Mouse (Mus musculus): ENCODE data around the gene Mxd4. TPM values are rescaled to one million over a fixed set of nuclear protein-coding genes. Genes with fewer than 3 reads are reported as not detected.
A peak's percentile ranks its signal among the peaks of the same experiment; 100 is the strongest.

Gene Mxd4
- total RNA-seq, 2 experiments from 2014 or later: 108 to 114 TPM

DNA sequence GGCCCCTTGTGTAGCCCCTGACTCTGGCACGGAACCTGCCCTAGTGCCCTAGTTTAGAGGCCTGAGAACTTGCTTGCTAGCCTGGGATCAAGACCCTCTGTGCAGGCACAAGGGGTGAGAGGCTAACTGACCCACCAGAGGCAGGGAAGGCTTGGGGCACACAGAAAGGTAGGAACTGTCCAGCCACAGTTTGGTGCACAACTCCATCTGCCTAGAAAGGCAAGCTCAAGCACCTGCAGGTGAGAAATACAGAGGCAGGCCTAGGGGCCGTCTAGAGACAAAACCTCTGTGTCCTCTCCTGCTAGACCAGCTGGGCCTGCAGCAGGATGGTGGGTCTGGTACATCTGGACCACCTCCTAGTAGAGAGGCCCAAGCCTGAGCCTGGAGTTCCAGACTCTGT lies 13.5 kb downstream of the Mxd4 start:
- DNase-seq (ENCODE audit: low spot score in 2 of 2): no peak

DNA sequence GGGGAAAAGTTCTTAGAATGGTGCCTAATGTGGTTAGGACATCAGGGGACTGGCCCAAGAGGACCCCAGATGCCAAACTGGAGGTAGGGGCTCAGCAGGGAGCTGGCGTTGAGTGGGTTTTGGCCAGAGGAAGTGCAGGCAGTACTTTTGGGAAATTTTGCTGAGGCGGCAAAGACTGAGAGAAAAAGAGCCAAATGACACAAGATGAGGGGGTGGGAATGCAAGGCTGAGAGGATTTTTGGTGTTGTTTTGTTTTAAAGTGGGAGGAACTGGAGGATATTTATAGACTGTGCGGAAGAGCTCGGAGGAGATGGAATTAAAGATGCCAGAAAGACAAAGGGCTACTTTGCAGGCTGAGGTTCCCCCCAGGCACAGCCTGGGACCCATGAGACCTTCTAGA lies 16.8 kb downstream of the Mxd4 start:
- no peak for DNase-seq (ENCODE audit: low spot score in 2 of 2)

DNA sequence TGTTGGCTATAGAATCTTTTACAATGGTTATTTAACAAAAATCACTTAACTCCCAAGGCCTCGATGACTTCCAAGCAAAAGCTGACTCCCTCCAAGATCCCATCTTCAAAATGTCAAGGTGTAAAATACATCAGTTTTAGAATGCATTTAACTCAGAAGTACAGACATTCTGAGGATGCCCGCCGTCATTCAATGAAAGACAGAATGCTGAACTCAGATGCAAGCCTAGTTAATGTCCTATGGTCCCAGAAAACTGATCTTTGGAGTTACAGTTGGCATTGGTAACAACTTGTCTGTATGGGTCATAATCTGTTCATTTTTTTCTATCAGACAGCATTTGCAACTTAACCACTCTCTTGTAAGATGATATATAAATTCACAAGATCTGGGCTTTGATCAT lies 17.6 kb downstream of the Mxd4 start:
- no peak for DNase-seq (ENCODE audit: low spot score in 2 of 2)

DNA sequence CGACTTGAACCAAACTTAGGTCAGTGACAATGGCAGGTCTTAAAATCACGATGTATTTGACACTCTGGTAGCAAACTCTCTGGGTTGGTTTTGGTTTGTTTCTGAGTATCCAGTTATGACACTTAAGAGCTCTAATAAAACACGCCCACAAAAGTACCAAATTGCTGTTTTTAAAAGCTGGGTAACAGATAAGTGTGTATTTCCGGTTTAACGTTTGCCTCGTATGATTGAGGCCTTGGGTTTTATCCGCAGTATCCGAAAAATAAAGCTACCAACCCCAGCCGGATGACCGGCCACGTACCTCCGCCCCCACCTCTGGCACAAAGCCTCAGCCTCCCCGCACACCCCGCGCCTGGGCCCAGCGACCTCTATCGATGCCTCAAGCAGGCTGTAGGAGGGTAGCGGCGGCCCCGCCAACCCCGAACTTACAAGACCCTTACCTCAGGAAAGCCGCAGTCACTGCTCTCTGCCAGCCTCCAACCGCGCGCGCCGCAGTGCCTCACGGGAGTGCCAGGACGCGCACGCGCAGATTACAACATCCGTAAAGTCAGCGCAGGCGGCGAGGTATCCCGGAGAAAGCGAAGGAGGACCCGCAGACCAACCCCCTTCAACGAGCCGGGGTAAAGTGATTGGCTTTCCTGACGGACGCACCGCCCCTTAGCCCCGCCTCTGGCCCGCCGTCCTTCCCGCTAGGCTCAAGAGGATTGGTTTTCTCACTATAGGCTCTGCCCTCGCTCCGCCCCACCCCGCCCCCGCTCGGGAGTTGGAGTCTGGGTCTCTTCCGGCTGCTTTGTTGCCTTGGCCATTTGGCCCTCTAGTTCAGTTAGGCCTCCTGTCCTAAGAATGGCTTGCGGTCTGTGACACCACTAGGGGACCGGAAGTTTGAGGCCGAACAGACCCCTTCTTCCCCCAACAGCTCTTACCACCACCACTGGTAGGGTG lies 18.3 kb downstream of the Mxd4 start, which contains the start of the genes Poln and Haus3:
Gene Poln (minus strand): TSS at position 499 of the 942 bp plus-strand sequence.
Gene Haus3 (minus strand): TSS at position 578 of the 942 bp plus-strand sequence.
- peak; percentile 90 to 94 for DNase-seq (ENCODE audit: low spot score in 2 of 2)

GRCm38 (mm10) chr5:34167857-34168256 lies 19.7 kb downstream of the Mxd4 start:
- no peak for DNase-seq (ENCODE audit: low spot score in 2 of 2)

DNA sequence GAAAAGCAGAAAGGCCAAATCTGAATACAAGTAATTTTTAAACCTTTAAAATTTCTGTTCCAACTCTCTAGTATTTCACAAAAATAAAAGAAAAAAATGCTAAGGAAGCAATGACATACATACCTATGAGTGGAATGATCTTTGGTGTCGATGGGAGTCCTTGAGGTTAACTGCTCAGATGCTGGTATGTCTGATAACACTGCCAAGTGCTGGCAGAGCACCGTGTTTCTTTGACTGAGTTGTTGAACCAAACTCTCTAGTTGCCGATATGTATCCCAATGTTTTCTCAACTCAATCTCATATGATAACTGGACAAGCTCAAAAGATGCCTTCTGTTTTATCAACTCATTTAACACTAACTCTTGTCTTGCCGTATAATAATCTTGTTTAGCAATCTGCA lies 21.7 kb downstream of the Mxd4 start:
- no peak for DNase-seq (ENCODE audit: low spot score in 2 of 2)

DNA sequence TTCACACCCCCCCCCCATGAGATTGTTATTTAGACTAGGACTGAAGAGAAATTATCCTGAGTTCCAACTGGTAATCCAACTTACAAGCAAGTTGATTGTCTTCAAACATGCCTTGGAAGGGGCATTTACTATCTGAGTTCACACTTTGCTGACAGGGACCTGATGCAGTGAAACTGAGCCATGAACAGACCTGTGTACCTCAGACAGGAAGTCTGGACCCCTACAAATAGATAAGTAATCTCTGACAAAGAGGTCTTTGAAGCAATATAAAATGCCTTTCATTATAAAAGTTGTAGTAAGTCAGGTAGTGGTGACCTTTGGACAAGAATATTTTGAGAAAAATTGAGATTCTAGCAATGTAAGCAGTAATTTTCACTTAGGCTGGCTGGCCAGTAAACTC lies 39.0 kb downstream of the Mxd4 start:
- DNase-seq (ENCODE audit: low spot score in 2 of 2): no peak

DNA sequence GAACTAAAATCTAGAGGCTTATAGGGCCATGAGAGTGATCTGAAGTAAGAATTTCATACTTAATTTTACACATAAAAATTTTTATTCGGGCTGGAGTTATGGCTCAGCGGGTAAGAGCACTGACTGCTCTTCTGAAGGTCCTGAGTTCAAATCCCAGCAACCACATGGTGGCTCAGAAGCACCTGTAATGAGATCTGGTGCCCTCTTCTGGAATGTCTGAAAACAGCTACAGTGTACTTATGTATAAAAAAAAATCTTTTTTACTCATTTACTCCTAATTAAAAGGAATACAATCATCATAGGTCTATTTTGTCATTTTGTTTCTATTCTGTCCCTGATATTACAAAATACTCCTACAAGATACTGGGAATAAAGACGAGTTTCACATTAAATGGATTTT lies 40.0 kb downstream of the Mxd4 start:
- no peak for DNase-seq (ENCODE audit: low spot score in 2 of 2)

DNA sequence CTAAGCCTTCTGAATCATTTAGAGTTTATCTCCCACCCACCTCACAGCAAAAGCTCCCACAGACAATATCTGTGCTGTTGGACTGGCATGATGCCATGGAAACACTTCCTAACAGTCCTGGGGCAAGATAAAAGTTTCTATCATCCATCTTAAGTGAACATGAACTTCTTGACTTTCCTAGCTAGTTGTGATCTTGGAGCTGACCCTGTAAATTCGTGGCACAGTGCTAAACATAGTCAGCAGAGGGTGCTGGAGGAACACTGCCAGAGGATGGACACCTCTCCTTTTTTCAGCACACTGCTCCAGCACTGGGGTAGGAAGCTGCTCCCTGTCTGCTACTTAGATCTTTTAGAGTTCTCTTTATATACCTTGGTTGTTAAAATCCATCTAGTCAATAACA lies 47.8 kb downstream of the Mxd4 start:
- no peak for DNase-seq (ENCODE audit: low spot score in 2 of 2)

GRCm38 (mm10) chr5:34132731-34133130 lies 54.8 kb downstream of the Mxd4 start:
- DNase-seq (ENCODE audit: low spot score in 2 of 2): no peak

DNA sequence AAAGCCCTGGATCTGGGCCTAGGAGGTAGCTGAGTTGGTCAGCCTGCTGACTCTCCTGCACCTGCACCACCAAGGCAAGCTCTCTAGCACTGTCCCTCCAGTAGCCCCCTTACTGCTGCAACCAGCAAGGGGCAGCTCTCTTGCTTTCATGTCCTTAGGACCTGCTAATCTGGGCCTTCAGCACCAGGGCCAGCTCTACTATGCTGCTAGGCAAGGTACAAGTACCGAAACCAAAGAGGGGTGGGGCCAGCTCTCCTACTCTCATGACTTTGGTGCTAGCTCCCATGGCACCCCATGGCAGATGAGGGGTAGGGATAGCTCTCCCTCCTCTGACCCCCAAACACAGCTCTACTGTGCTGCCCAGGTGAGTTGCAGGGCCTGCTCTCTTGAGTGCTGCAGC lies 63.4 kb downstream of the Mxd4 start:
- no peak for DNase-seq (ENCODE audit: low spot score in 2 of 2)

Other genes starting within 250 kb of the Mxd4 start
- 10 to 100 TPM; 21.1 to 39.7 TPM for gene Gm1673, start 204.3 kb downstream of the Mxd4 start, total RNA-seq (2021)
- gene Nat8l, start 191.7 kb downstream of the Mxd4 start, total RNA-seq (2021): 10 to 100 TPM; 21.7 to 44.0 TPM
- gene Poln, start 18.3 kb downstream of the Mxd4 start, total RNA-seq (2021): 10 to 100 TPM; 15.5 to 26.2 TPM
- gene Haus3, start 18.2 kb downstream of the Mxd4 start, total RNA-seq (2021): 1 to 10 TPM; 8.3 to 9.3 TPM
- gene Zfyve28, start 100.7 kb upstream of the Mxd4 start, total RNA-seq (2021): 1 to 10 TPM in 1 of 2 experiments, under 1 TPM in 1; 0.53 to 1.0 TPM
- not detected for gene Cfap99, start 100.9 kb upstream of the Mxd4 start, total RNA-seq (2021)
- gene Rnf4, start 148.6 kb upstream of the Mxd4 start, total RNA-seq (2021): 100 to 1,000 TPM; 101 to 105 TPM
- 10 to 100 TPM; 28.9 to 29.5 TPM for gene Fam193a, start 182.2 kb upstream of the Mxd4 start, total RNA-seq (2021)